ENCODE assay signal across 8 mouse cellular contexts in the genomic region with DNA sequence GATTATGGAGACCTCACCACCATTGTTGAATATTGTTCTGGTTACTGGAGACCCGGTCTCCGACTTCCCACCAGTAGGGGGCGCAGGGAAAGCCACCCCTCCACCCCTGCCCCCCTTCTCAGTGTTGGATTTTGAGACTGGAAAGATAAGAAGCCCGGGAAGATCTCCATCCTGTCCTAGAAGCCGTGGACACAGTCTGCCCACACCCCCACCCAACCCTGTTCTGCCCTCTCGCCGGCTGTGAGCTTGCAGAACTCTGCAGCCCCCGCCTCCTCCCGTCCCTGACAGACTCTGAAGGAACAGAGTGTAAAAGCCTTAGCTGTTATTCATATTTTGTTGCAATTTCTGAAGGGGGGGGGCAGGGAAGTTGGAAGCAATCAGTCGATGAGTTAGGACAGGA. TPM values are rescaled to one million over a fixed set of nuclear protein-coding genes. Genes with fewer than 3 reads are reported as not detected.
DNase-seq lines count a peak whose midpoint lies in the region; ATAC-seq lines count a peak whose summit lies in the region.

No protein-coding gene starts in this region.

- no peak overlapping the region for H3K9ac ChIP-seq in embryonic facial prominence, embryonic 14.5 days (ENCODE audit: low read depth, low read length)
- H3K9ac ChIP-seq in limb, embryonic 13.5 days: no peak overlapping the region
- H3K9ac ChIP-seq in midbrain, embryonic 12.5 days (replicated peaks): no peak overlapping the region
- H3K9ac ChIP-seq in stomach, embryonic 15.5 days: no peak overlapping the region

- H3K27ac ChIP-seq in embryonic facial prominence, embryonic 14.5 days (replicated peaks; ENCODE audit: low read depth, low read length): peak overlapping the region; percentile 59
- peak overlapping the region; percentile 52; the same call in 1 of the 2 replicates for H3K27ac ChIP-seq in limb, embryonic 13.5 days
- H3K27ac ChIP-seq in midbrain, embryonic 12.5 days (replicated peaks): peak overlapping the region; percentile 46
- peak overlapping the region; percentile 80 for H3K27ac ChIP-seq in stomach, embryonic 15.5 days

- WGBS in embryonic facial prominence, embryonic 14.5 days: 12% methylated on average over 10 of the region's 10 CpGs
- 10% methylated on average over 10 of the region's 10 CpGs for WGBS in limb, embryonic 13.5 days
- 5% methylated on average over 10 of the region's 10 CpGs for WGBS in midbrain, embryonic 12.5 days
- WGBS in stomach, embryonic 15.5 days: 7% methylated on average over 10 of the region's 10 CpGs

- no peak overlapping the region for H3K4me3 ChIP-seq in embryonic facial prominence, embryonic 14.5 days (ENCODE audit: low read depth, low read length)
- 0 out of 2 replicates have a peak overlapping the region, but pooled peaks have one; percentile 5 for H3K4me3 ChIP-seq in limb, embryonic 13.5 days
- no peak overlapping the region for H3K4me3 ChIP-seq in midbrain, embryonic 12.5 days
- H3K4me3 ChIP-seq in stomach, embryonic 15.5 days (replicated peaks): peak overlapping the region; percentile 14; the same call in 1 of the 2 replicates

- DNase-seq in CD4-positive, CD25-positive, alpha-beta regulatory T cell, adult 2 months (ENCODE audit: low read depth, low spot score): peak; percentile 77
- peak; percentile 69 for DNase-seq in Muller cell, postnatal 12 days (ENCODE audit: inconsistent ontology term)
- DNase-seq in embryonic facial prominence, embryonic 14.5 days (ENCODE audit: low spot score): no peak
- peak; percentile 89 for DNase-seq in heart, postnatal 4 days

- no peak for ATAC-seq in CD4-positive, CD25-positive, alpha-beta regulatory T cell, adult 4 months
- peak; percentile 64 for ATAC-seq in embryonic facial prominence, embryonic 14.5 days (ENCODE audit: low read depth)
- peak; percentile 55; the same call in 1 of the 2 replicates for ATAC-seq in limb, embryonic 13.5 days (ENCODE audit: low FRiP score, low read depth)
- ATAC-seq in midbrain, embryonic 12.5 days (ENCODE audit: low FRiP score, low read depth): peak; percentile 57
- ATAC-seq in stomach, embryonic 15.5 days (ENCODE audit: insufficient read depth, low FRiP score, low read depth): peak; percentile 56; the same call in 1 of the 2 replicates

- H3K4me2 ChIP-seq in embryonic facial prominence, embryonic 14.5 days (ENCODE audit: low read depth, low read length): peak overlapping the region; percentile 3; the same call in 1 of the 2 replicates
- H3K4me2 ChIP-seq in limb, embryonic 13.5 days (replicated peaks): peak overlapping the region; percentile 43
- H3K4me2 ChIP-seq in midbrain, embryonic 12.5 days (replicated peaks): peak overlapping the region; percentile 28
- H3K4me2 ChIP-seq in stomach, embryonic 15.5 days: peak overlapping the region; percentile 32

- peaks cover 35% of the 10 kb centered on the region for H3K4me1 ChIP-seq in embryonic facial prominence, embryonic 14.5 days (ENCODE audit: control insufficient read depth, insufficient read depth, low read length)
- H3K4me1 ChIP-seq in limb, embryonic 13.5 days: peaks cover 69% of the 10 kb centered on the region
- H3K4me1 ChIP-seq in midbrain, embryonic 12.5 days: peaks cover 47% of the 10 kb centered on the region
- peaks cover 69% of the 10 kb centered on the region for H3K4me1 ChIP-seq in stomach, embryonic 15.5 days

- no peaks in the 10 kb centered on the region for H3K9me3 ChIP-seq in embryonic facial prominence, embryonic 14.5 days (ENCODE audit: control insufficient read depth, low read length)
- no peaks in the 10 kb centered on the region for H3K9me3 ChIP-seq in limb, embryonic 13.5 days
- H3K9me3 ChIP-seq in midbrain, embryonic 12.5 days: no peaks in the 10 kb centered on the region
- no peaks in the 10 kb centered on the region for H3K9me3 ChIP-seq in stomach, embryonic 15.5 days

- H3K27me3 ChIP-seq in embryonic facial prominence, embryonic 14.5 days (replicated peaks; ENCODE audit: control insufficient read depth, insufficient read depth, low read length): no peaks in the 10 kb centered on the region
- no peaks in the 10 kb centered on the region for H3K27me3 ChIP-seq in limb, embryonic 13.5 days
- H3K27me3 ChIP-seq in midbrain, embryonic 12.5 days: no peaks in the 10 kb centered on the region
- H3K27me3 ChIP-seq in stomach, embryonic 15.5 days (replicated peaks): no peaks in the 10 kb centered on the region

- H3K36me3 ChIP-seq in embryonic facial prominence, embryonic 14.5 days (ENCODE audit: control insufficient read depth, insufficient read depth, low read length): peaks cover 55% of the 10 kb centered on the region
- H3K36me3 ChIP-seq in limb, embryonic 13.5 days: peaks cover 56% of the 10 kb centered on the region
- no peaks in the 10 kb centered on the region for H3K36me3 ChIP-seq in midbrain, embryonic 12.5 days
- peaks cover 15% of the 10 kb centered on the region for H3K36me3 ChIP-seq in stomach, embryonic 15.5 days

RNA-seq across cellular contexts. Expression of a gene that starts 26.8 kb away (rescaled TPM):
- polyA plus RNA-seq in CD4-positive, CD25-positive, alpha-beta regulatory T cell, adult 4 months (2017; shearing (Covaris generic)): 1 to 10 TPM; 8.6 to 8.9 TPM
- polyA plus RNA-seq in embryonic facial prominence, embryonic 14.5 days (2014; fragmentation: Nextera tagmentation; extraction: Ambion mirVana): 46.4 and 50.3 TPM in 2 replicates
- total RNA-seq in heart, postnatal 4 days (2021): 10 to 100 TPM; 34.6 to 38.1 TPM
- polyA plus RNA-seq in limb, embryonic 13.5 days (2015; fragmentation: Nextera tagmentation; extraction: Ambion mirVana): 46.5 and 49.8 TPM in 2 replicates
- 15.5 and 17.3 TPM in 2 replicates for polyA plus RNA-seq in midbrain, embryonic 12.5 days (2016; fragmentation: Nextera tagmentation; extraction: Ambion mirVana)
- 34.0 and 41.0 TPM in 2 replicates for polyA plus RNA-seq in stomach, embryonic 15.5 days (2015; fragmentation: Nextera tagmentation; extraction: Ambion mirVana)

RNA-seq across cellular contexts. Expression of a gene that starts 28.4 kb away (rescaled TPM):
- polyA plus RNA-seq in CD4-positive, CD25-positive, alpha-beta regulatory T cell, adult 4 months (2017; shearing (Covaris generic)): not detected
- polyA plus RNA-seq in embryonic facial prominence, embryonic 14.5 days (2014; fragmentation: Nextera tagmentation; extraction: Ambion mirVana): 0.34 and 0.56 TPM in 2 replicates
- 1 to 10 TPM; 2.0 to 2.5 TPM for total RNA-seq in heart, postnatal 4 days (2021)
- 0.41 and 0.78 TPM in 2 replicates for polyA plus RNA-seq in limb, embryonic 13.5 days (2015; fragmentation: Nextera tagmentation; extraction: Ambion mirVana)
- polyA plus RNA-seq in midbrain, embryonic 12.5 days (2016; fragmentation: Nextera tagmentation; extraction: Ambion mirVana): 0.67 and 0.80 TPM in 2 replicates
- 0.42 and 0.43 TPM in 2 replicates for polyA plus RNA-seq in stomach, embryonic 15.5 days (2015; fragmentation: Nextera tagmentation; extraction: Ambion mirVana)

RNA-seq across cellular contexts. Expression of a gene that starts 46.8 kb away (rescaled TPM):
- 1 to 10 TPM; 4.1 to 8.5 TPM for polyA plus RNA-seq in CD4-positive, CD25-positive, alpha-beta regulatory T cell, adult 4 months (2017; shearing (Covaris generic))
- 22.7 and 23.0 TPM in 2 replicates for polyA plus RNA-seq in embryonic facial prominence, embryonic 14.5 days (2014; fragmentation: Nextera tagmentation; extraction: Ambion mirVana)
- 10 to 100 TPM in 1 of 2 experiments, 1 to 10 TPM in 1; 9.8 to 10.2 TPM for total RNA-seq in heart, postnatal 4 days (2021)
- polyA plus RNA-seq in limb, embryonic 13.5 days (2015; fragmentation: Nextera tagmentation; extraction: Ambion mirVana): 31.4 and 32.3 TPM in 2 replicates
- 28.3 and 29.0 TPM in 2 replicates for polyA plus RNA-seq in midbrain, embryonic 12.5 days (2016; fragmentation: Nextera tagmentation; extraction: Ambion mirVana)
- 28.8 and 30.3 TPM in 2 replicates for polyA plus RNA-seq in stomach, embryonic 15.5 days (2015; fragmentation: Nextera tagmentation; extraction: Ambion mirVana)

Comparison
In these comparisons a context has a peak if more than half of its experiments do, and no peak if none do; other contexts are left out.
1. H3K4me3 ChIP-seq: peak in limb, embryonic 13.5 days (single experiment) and stomach, embryonic 15.5 days (single experiment); none in embryonic facial prominence, embryonic 14.5 days (single experiment) and midbrain, embryonic 12.5 days (single experiment).
2. Peak in every context shown above with its lines, with median percentiles within 50 percentile points of each other: H3K27ac ChIP-seq and H3K4me2 ChIP-seq.